Mouse (Mus musculus) adrenal gland, postnatal 4 days (tissue): ENCODE measurements around the gene Hoxa13. TPM values are rescaled to one million over a fixed set of nuclear protein-coding genes. Genes with fewer than 3 reads are reported as not detected.

Source experiments
- DNase-seq, 2 experiments: peaks; one replicate each; pipeline ENCODE4 v3.0.0; 2021 to 2022; ENCODE audit warnings: low spot score in 2 of 2, mixed read lengths in 2 of 2
- total RNA-seq, 2 experiments: library from RNA; stranded (reverse); gene quantifications; 2 replicates each; pipeline ENCODE4 v1.2.3; 2021

The Hoxa13 gene
- total RNA-seq, 2 experiments from 2014 or later: not detected

DNA sequence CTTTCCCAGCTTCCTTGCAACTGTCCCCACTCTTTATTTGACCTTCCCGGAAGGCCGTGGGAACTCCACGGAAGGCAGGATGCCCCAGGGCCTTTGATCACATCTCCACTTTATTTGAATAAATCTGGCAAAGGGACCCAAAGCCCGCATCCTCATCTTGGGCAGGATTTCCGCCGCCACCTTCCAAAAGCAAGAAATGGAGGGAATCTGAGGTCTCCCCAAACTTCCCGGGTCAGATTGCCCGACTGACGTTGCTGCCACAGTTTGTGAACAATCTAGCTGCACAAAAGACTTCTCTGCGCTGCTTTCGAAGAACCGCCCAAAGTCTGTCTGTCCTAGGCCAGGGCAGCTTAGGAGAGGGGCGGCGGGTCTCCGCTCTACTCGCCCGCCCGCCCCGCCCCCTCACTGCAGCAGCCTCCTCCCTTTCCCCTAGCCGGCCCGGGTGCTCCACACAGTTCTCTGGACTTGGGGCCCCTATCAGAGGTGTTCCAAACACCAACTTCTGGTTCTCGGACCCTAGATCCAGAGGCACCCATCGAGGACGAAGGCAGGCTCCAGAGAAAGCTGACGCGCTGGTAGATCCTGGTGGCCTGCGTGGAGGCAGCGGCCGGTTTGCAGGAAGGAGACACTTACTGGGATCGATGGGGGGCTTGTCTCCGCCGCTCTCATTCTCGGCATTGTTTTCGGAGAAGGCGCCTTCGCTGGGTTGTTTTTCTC lies 35.6 kb downstream of the Hoxa13 start:
- DNase-seq: no peak

DNA sequence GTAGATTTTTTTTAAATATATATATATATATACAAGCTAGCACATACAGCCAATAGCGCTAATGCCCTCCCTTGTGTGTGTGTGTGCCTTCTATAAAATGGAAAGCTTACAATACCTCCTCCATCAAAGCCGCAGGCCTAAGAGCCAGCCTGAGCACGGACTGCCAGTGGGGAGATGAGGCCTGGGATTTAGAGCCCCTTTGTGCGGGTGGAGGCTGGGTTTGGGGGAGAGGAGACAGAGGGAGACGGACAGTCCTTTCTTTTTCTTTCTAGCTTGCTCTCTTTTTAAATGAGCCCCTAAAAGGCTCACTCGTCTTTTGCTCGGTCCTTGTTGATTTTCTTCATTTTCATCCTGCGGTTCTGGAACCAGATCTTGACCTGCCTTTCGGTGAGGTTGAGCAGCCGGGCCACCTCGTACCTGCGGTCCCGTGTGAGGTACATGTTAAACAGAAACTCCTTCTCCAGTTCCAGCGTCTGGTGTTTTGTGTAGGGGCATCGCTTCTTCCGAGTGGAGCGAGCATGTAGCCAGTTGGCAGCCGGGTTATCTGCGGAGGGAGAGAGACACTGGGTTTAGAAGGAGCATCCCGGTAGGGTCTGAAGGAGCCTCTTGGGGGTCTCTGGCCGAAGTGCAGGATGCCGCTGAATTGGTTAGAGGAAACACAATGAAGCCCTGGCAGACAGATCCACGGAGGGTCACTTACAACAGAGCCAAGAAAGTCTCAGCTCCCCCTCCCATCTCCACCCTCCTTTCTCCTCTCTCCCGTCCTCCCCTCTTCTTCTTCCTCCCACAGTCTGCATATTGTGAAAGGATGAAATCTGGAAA lies 36.5 kb downstream of the Hoxa13 start:
- no peak for DNase-seq

- DNase-seq: no peak
Observed at GRCm38 (mm10) chr6:52222729-52223128, 38.0 kb downstream of the Hoxa13 start.

DNA sequence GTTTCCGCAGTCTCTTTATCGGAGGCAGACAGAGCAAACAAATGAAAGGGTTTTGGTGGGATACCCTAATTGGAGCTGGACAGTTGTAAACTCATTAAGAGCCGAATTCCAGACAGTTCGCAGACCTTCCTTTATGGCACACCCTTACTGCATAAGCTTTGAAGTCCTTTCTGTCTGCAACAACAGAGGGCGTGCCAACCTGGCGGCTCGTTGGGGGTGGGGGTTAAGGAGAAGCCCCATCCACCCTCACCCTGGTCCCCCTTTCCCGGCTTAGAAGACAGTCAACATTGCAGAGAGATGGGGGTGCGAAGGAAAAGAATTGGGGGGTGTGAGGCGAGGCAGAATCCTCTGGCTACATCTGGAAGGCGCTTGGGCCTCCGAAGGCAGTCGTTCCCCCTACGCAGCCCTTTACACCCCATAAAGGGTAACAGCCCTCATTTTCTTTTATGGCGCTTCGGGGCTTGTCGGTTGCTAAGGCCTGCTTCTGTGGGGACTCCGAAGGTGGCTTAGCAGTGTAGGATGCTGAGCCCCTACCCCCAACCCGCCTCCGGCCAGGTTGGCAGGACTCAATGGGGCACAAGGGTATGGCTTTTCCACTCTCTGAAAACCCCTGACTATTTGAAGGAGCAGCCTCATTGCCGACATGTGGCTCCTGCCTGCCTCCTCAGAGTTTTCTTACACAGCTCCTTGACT lies 38.5 kb downstream of the Hoxa13 start:
- no peak for DNase-seq

DNA sequence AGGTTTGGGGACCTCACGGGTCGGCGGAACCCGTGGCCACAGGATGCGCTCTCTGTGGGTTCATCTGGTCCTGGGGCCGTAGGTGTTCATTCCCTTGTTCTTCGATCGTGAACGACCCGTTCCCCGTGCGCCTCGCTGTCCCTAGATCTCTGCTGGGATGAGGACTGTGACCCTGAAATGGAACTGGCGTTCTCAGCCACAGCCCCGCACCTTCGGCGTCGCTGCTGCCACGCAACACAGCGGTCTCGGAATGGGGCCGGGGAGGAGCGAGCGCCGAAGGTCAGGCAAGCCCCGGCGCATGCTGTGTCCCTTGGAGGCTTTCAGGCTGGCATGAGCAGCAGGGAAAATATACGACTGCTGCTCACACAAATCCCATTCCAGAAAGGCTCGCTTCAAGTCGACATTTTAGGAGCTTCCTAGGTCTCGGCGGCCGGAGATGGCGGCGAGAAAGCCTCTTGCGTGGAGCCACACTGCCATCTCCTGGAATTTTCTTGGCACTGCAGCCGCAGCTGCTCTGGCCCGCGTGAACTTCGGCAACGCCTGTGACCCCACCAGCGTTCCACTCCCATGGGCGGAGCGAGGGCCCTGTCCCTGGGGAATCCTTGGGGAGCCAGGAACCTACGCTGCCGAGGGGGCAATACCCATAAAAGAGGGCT lies 39.2 kb downstream of the Hoxa13 start, which contains the start of gene Hoxa7:
Gene Hoxa7, minus strand, starts transcription at position 518 of the 656 bp plus-strand sequence.
- peak; percentile 76 to 80 for DNase-seq

DNA sequence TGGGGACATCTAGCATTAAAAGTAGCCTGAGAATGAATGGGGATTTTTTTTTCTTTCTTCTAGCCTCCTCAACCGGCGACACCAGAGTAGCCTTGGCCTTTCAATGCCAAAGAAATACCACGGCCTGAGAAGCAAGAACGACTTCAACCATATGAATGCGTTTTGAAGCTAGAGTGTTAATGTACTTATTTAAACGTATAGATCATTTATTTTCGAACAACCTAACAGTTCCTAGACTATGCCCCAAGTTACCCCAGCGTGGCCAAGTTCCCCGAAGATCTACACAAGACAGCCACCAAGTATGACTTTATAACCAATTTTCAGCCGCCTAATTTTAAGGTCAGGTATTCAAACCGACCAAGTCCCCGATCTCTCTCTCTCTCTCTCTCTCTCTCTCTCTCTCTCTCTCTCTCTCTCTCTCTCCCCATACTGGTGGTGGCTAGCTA lies 39.8 kb downstream of the Hoxa13 start:
- no peak for DNase-seq

DNA sequence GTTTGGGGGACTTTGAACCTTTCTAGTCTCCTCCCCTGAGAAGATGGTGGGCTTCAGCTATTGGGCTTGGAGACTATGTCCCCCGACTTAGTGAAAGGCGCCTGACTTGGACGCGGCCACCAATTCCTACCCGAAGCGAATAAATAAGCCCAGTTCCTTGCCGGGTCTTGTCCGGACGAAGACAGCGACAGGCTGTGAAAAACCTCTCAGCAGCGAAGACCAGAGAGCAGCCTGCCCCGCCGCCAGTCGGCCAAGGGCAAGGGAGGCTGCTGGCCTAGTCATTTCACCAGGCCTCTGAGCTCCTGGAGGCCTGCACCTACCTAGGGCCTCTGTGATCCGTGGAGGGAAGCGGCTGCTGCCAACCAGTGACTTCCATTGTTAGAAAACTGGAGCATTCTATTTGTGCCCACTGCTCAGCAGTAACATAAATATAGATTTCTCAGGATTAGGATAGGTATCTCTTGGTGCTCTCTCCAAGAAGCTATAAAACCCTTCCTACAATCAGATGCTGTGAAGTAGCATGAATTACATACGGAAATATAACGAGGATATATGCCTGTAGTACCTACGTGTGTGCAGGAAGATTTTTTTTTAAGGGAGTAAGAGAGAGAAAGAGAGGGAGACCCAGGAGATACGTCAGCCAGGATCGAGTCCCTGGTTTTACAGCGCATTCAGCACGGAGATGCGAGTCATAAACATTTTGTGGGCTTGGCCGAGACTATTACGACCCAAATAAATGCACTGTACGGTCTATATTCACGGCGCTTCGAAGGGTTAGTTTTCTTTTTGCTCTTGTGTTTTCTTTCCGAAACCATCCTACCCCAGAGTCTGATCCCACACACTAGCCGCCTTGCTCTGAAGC lies 40.4 kb downstream of the Hoxa13 start:
- no peak for DNase-seq

DNA sequence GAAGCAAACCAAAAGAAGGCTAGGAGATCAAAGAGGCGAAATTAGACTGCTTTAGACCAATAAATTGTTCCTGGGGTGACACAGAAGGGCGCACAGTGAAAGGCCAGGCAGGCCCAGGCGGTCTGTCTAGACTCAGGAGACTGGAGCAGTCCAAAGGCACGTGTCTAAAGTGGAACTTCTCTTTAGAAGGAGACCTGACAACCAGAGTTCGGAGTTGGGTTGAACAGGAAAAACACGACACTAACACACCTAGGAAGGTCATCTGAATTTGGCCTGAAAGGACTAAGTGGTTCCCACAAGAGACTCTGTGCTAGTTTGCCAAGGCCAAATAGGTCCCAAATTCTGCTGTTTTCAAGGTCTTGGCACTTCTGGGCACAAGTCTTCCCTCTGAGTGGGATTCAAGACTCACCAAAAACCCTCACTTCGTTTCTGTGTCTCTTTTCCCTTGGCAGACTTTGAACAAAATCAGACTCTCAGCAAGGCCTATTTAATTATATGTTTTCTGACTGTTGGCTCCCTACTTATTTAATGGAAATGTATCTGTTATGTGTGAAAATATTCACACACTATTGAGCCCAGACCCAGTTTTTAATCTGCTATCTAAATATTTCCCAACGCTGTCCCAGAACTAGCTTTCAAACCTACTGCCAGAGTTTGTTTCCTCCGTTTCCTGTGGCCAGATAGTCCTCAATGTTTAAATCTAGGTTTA lies 41.3 kb downstream of the Hoxa13 start:
- DNase-seq: no peak

- DNase-seq: no peak
Observed at GRCm38 (mm10) chr6:52218643-52219215, 42.0 kb downstream of the Hoxa13 start.

DNA sequence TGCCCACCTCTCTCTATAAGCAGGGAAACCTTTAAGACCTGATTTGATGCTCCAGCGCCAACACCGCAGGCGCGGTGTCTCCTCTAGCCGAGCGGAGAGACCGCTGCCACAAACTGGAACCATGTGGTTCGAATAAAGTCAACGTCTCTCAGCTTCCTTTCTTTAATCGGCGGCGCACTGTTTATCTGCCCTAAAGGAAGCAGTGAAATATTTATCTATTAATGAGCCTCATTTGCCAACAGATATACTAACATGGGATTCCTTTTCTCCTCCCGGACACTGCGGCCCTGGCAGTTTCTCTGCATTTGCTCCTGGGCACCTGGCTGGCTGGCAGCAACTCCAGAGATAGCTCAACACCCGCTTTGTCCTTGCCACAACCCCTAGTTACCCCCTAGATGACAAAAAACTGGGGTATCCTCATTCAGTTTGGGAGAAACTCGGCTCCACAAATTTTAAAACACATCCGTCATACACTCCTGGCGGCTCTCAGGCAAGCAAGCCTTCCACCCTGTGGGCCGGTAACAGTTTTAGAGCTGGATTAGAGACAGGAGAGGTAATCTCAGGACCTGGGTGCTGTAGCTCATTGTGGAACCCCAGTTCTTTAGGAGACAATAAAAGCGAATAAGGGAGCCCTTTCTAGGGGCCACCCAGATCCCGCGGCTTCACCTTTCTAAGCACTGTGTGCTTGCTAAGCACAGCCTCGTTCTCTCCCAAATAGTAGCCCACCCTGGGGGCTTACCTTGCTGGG lies 42.6 kb downstream of the Hoxa13 start:
- DNase-seq: no peak

GRCm38 (mm10) chr6:52217459-52217768 lies 43.3 kb downstream of the Hoxa13 start:
- peak; percentile 64 to 66 for DNase-seq

DNA sequence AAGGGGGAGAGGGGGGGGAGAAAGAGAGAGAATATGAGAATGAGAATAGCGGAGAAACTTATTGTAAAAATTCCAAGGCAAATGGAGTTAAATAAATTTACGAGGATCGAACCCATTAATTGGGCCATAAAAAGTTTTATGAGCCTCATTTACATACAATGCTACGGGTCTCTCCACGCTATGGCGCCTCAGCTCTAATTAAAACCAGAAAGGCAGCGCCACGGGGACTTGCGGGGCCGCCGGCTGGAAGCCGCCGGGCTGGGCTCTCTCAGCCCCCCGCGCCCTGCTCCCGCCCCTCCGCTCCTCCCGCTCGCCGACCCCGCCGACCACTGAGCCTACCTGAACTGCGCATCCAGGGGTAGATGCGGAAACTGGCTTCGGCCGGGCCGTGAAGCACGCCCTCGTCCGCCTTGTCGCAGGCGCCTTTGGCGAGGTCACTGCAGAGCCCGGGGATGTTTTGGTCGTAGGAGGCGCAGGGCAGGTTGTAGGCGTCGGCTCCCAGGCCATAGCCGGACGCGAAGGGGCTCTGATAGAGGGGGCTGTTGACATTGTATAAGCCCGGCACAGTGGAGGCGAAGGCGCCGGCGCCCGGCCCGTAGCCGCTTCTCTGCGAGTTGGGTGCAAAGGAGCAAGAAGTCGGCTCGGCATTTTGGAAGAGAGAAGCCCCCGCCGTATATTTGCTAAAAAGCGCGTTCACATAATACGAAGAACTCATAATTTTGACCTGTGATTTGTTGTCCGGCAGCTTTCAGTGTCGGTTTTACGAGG lies 43.8 kb downstream of the Hoxa13 start:
- peak in 1 of 2 experiments; percentile 12 for DNase-seq

- peak; percentile 1 to 3 for DNase-seq
Observed at GRCm38 (mm10) chr6:52215771-52216535, 44.7 kb downstream of the Hoxa13 start.

DNA sequence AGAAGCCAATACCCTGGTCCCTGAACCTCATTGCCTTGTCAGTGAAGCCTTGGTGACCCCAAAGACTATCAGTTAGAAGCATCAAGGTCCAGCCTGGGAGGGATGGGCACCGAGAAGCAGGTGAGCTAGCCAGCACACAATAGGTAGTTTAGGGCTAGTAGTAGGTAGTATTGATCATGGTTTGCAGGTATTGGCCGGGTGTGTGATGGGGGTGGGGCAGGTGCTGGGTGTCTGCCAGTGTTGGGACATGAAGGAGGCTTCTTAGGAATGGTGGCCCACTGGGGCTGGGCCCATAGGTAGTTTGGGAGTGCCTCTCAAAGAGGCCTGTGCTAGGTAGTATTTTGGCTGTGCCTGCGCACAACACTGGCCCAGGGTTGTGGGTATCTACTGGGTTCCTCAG lies 45.6 kb downstream of the Hoxa13 start:
- DNase-seq: no peak

DNA sequence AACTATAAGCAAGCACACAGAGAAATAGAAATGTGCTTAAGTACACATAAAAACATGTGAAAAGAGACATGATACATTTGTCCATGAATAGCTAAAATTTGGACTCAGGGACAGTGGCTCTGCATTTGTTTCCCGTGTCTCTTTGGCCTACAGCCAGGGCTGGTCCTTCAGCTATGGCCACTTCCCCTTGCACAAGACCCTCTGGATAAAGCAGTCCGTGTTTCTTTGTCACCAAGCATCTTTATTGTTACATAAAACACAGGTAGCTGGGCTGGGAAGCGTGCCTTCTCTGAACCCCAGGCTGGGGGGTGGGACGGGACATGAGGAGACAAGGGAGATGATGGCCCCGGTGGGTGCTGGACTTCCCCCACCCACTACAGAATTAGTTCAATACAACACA lies 46.4 kb downstream of the Hoxa13 start:
- DNase-seq: peak in 1 of 2 experiments; percentile 2

GRCm38 (mm10) chr6:52213119-52213986 lies 47.3 kb downstream of the Hoxa13 start, which contains the start of the genes Hoxa3 and Gm28308:
Gene Hoxa3 (minus strand): TSS chr6:52213336.
Gene Gm28308 (minus strand): TSS chr6:52213339.
- peak; percentile 2 for DNase-seq
